Mouse (Mus musculus) neural tube, embryonic 14.5 days (tissue): ENCODE data around the gene Nedd9. TPM values are rescaled to one million over a fixed set of nuclear protein-coding genes. Genes with fewer than 3 reads are reported as not detected.

Experiments used
- ATAC-seq: fragments of 200-750 bp; cut with Nextera tagmentation; 2 replicates; pipeline ENCODE4 v1.8.0; 2017; ENCODE audit warnings: low read depth, mild to moderate bottlenecking, moderate TSS enrichment, moderate library complexity
- H3K27ac ChIP-seq: fragments of 300-500 bp; sonication (generic); 2 replicates; pipeline ENCODE4 v1.5.1; 2014; ENCODE audit warnings: low read depth, mild to moderate bottlenecking, control low read depth, low read length, moderate library complexity, mixed read lengths
- H3K27me3 ChIP-seq: fragments of 300-500 bp; sonication (generic); 2 replicates; pipeline ENCODE4 v1.6.1; 2014; ENCODE audit warnings: low read length; ENCODE audit not compliant: control insufficient read depth, insufficient read depth
- H3K36me3 ChIP-seq: fragments of 300-500 bp; sonication (generic); 2 replicates; pipeline ENCODE4 v1.6.1; 2014; ENCODE audit warnings: low read length, mixed read lengths; ENCODE audit not compliant: control insufficient read depth, insufficient read depth
- H3K4me1 ChIP-seq: fragments of 300-500 bp; sonication (generic); 2 replicates; pipeline ENCODE4 v1.6.1; 2014; ENCODE audit warnings: low read length; ENCODE audit not compliant: control insufficient read depth, insufficient read depth
- H3K4me2 ChIP-seq: fragments of 300-500 bp; sonication (generic); 2 replicates; pipeline ENCODE4 v1.6.1; 2014; ENCODE audit warnings: mild to moderate bottlenecking, low read depth, low read length, control low read depth
- H3K4me3 ChIP-seq: fragments of 300-500 bp; sonication (generic); 2 replicates; pipeline ENCODE4 v1.5.1; 2014; ENCODE audit warnings: low read depth, low read length, control low read depth, mixed read lengths
- H3K9ac ChIP-seq: fragments of 300-500 bp; sonication (generic); replicated peaks from 2 replicates; pipeline ENCODE4 v1.6.1; 2014; ENCODE audit warnings: low read depth, mild to moderate bottlenecking, control low read depth, low read length, mixed read lengths
- H3K9me3 ChIP-seq: fragments of 300-500 bp; sonication (generic); 2 replicates; pipeline ENCODE4 v1.6.1; 2016; ENCODE audit warnings: low read length; ENCODE audit not compliant: control insufficient read depth
- WGBS: fragments of 180-500 bp; shearing (Covaris S2); extraction: QIAGEN DNeasy Blood & Tissue Kit; methylation state at CpG from one replicate; pipeline ENCODE4 v1.1.7; 2014; 5-methylcytosine and 5-hydroxymethylcytosine counted together
- polyA plus RNA-seq: library from polyadenylated mRNA; unstranded; fragments of >200 nt; fragmentation: Nextera tagmentation; extraction: Ambion mirVana; gene quantifications from 2 replicates; pipeline ENCODE4 v1.2.1, GENCODE M21; 2014

Nedd9 gene
- polyA plus RNA-seq, 1 experiment from 2014 or later: 15.1 TPM

DNA sequence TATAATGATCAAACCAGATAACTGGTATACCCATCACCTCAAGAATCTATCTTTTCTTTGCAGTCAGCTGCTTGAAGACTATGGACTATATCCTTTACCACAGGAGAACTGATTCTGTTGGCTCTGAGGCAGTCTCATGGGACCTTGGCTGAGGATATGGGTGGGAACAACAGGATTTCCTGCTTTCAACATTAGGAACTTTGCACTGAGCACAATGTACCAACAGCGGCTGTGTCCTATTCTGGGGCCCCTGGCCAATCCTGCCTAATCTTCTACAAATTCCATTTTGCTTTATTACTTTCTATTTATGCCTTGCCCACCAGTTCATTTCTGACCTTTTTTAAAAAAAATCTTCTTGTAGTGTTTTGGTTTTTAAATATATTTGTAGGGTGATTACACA lies 21.0 kb downstream of the Nedd9 start:
- Histone ChIP-seq H3K4me3 (no peak overlapping the region), H3K9ac (no peak overlapping the region), H3K27ac (no peak overlapping the region), H3K4me1 (no peaks in the 10 kb centered on the region), H3K27me3 (no peaks in the 10 kb centered on the region), H3K4me2 (no peak overlapping the region), H3K36me3 (no peaks in the 10 kb centered on the region), H3K9me3 (no peaks in the 10 kb centered on the region)
- ATAC-seq: no peak
- 89% methylated on average over 1 of the region's 1 CpGs for WGBS

DNA sequence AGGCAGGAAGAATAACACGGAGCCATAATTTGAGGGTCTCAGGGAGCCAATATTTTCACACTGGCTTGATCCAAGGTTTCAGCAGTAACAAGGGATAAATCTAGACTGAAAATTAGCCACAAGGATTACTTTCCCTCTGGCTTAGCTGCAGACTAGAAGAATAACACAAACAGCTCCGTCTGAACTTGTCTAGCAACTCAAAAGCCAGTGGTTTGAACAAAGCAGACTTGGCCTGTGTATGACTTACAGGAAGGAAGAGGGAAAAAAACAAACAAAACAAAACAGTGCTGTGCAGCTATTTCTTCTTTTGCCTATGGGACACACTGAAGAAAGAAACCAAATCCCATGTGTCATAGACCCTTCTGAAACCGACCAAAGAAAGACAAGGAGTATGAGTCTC lies 25.7 kb downstream of the Nedd9 start:
- Histone ChIP-seq H3K36me3 (no peaks in the 10 kb centered on the region), H3K9ac (no peak overlapping the region), H3K4me2 (no peak overlapping the region), H3K9me3 (no peaks in the 10 kb centered on the region), H3K4me3 (no peak overlapping the region), H3K4me1 (no peaks in the 10 kb centered on the region), H3K27ac (no peak overlapping the region), H3K27me3 (no peaks in the 10 kb centered on the region)
- ATAC-seq: no peak
- 76% methylated on average over 3 of the region's 3 CpGs for WGBS

DNA sequence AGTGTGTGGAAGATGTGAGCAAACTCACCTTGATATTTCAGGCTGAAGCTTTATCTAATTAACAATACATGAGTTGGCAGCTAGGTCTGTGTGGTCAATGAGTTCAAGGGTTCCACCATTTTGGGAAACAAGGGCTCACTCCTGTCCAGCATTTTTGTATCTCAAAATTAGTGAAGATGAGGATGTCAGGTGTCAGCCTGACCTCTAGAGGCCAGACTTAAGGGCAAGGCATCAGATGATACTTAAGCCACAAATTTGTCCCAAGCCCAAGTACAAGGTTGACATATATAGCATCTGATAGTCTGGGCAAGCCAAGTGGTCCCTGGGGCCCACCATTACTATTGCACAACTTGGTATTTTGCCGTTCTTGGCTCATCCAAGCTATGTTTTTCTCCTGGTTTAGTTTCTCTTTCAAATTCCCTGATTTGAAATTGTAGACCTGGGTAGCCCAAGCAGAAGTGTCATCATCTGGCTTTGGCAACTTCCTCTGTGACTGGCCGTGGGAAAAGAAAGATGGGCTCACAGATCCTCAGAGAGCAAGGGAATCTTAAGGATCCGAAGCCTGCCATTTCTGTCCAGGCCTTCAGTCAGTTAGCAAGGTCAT lies 27.4 kb downstream of the Nedd9 start:
- Histone ChIP-seq H3K36me3 (no peaks in the 10 kb centered on the region), H3K27me3 (no peaks in the 10 kb centered on the region), H3K4me2 (no peak overlapping the region), H3K9me3 (no peaks in the 10 kb centered on the region), H3K4me3 (no peak overlapping the region), H3K4me1 (no peaks in the 10 kb centered on the region), H3K27ac (no peak overlapping the region), H3K9ac (no peak overlapping the region)
- no peak for ATAC-seq
- WGBS: 96% methylated on average over 3 of the region's 3 CpGs

DNA sequence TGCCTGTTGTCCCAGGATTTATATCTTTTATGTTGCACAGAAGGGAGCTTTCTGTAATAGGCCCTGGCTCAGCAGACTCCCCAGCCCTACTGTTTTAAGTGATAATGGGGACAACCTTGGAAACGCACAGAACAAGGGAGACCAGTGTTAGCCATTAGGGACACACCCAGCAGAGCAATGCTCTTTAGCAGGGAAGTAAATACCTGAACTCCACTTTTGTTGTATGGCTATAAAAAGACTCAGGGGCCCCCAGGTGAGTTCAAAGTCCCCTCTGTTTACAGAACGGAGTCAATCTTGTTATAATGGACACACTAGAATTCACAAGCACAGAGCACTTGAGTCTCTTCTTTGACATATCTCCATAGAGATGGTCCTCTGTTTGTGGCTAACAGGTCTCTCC lies 28.5 kb downstream of the Nedd9 start:
- no peak overlapping the region for H3K27ac ChIP-seq
- WGBS: 35% methylated on average over 2 of the region's 2 CpGs
- H3K4me2 ChIP-seq: no peak overlapping the region
- no peak for ATAC-seq
- no peak overlapping the region for H3K9ac ChIP-seq
- H3K9me3 ChIP-seq: no peaks in the 10 kb centered on the region
- H3K36me3 ChIP-seq: no peaks in the 10 kb centered on the region
- no peak overlapping the region for H3K4me3 ChIP-seq
- no peaks in the 10 kb centered on the region for H3K4me1 ChIP-seq
- H3K27me3 ChIP-seq: no peaks in the 10 kb centered on the region

DNA sequence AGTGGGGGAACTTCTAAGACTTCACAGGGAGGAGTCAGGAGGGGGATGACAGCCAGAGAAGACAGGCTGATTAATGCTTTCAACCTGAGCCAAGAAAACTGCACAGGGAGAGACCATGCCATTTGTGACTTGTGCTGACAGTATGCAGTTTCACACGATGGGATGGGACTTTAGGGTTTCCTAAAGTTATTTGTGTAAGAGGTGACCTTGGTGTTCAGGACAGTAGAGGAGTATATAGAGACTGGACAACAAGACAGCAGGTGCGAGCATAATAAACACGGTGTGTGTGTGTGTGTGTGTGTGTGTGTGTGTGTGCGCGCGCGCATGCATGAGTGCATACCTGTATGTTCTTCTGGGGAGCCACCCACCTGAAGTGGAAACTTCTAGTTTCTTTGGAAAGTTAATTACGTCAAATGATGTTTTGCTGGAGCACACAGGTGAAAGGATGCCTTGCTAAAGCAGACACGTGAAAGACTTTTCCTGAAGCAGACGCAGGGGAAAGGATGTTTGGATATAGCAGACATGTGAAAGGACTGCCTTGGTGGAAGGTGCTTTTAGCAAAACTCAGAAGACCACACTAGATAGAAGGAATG lies 29.3 kb downstream of the Nedd9 start:
- WGBS: 83% methylated on average over 10 of the region's 10 CpGs
- no peak overlapping the region for H3K27ac ChIP-seq
- H3K4me3 ChIP-seq: no peak overlapping the region
- H3K36me3 ChIP-seq: no peaks in the 10 kb centered on the region
- H3K9ac ChIP-seq: no peak overlapping the region
- no peak for ATAC-seq
- H3K4me1 ChIP-seq: no peaks in the 10 kb centered on the region
- no peaks in the 10 kb centered on the region for H3K9me3 ChIP-seq
- no peak overlapping the region for H3K4me2 ChIP-seq
- no peaks in the 10 kb centered on the region for H3K27me3 ChIP-seq

DNA sequence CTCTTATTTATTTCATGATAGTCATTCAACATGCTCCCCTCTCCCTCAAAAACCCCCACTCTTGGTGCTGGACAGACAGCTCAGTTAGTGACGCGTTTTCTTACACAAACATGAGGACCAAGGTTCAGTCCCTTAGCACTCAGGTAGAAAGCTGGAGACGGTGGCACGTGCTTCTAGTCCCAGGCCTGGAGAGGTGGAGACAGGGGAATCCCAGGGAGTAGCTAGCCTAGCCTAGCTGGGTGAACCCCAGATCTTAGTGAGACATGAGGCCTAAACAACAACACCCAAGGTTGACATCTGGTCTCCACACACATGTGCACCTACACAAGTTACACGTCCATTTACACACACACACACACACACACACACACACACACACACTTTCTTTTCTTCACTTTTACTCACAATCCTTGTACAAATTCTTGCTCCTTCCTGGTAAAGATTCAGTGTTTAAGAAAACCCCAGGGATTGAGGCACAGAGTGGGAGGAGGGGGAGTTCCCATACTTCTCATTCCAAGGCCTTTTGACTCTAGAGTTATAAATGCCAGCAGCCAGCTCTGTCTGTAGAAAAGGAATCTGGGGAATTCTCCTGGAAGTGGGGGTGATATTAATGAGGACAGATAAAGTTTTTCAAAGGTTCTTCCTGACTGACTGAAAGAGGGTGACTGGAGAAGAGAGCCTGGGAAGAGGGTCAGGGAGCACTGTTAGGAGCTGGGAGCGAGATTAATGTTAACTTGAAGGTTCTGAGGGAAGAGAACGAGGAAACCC lies 29.9 kb downstream of the Nedd9 start:
- H3K4me2 ChIP-seq: no peak overlapping the region
- H3K27ac ChIP-seq: no peak overlapping the region
- no peaks in the 10 kb centered on the region for H3K27me3 ChIP-seq
- no peak for ATAC-seq
- 69% methylated on average over 7 of the region's 7 CpGs for WGBS
- no peaks in the 10 kb centered on the region for H3K4me1 ChIP-seq
- H3K4me3 ChIP-seq: no peak overlapping the region
- H3K9ac ChIP-seq: no peak overlapping the region
- no peaks in the 10 kb centered on the region for H3K36me3 ChIP-seq
- no peaks in the 10 kb centered on the region for H3K9me3 ChIP-seq

DNA sequence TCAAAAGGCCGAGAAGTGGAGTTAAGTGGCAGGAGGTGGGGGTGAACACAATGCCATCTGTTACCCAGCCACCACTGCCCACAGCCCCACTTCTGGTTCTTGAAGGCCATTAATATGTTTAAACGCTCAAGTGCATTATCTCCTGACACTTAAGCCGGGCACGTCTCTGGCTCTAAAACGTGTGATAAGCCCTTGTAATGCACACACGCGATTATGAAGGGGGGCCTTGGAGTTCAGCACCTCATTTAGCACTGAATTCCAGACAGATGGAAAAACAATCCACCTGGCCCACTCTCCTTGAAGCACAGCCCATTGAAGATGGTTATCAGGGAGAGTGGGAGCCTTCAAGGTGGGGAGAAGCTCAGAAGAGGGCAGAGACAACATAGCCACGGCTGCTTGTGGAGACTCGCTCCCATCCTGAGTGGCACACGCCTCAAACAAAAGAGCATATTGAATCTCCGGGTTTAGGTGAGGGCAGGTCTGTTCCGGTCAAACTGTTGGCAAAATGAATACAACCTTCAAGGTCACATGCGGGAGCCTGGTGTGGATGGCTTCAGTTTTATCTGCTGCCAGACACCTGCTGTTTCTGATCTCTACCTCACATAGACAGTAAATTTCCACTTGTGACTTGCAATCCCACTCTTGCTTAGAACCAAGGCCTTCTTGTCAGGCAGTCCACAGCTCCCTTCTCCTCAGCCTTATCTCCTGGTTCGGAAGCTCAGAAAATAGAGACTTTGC lies 30.7 kb downstream of the Nedd9 start:
- no peaks in the 10 kb centered on the region for H3K9me3 ChIP-seq
- no peak overlapping the region for H3K27ac ChIP-seq
- no peaks in the 10 kb centered on the region for H3K27me3 ChIP-seq
- H3K9ac ChIP-seq: no peak overlapping the region
- no peaks in the 10 kb centered on the region for H3K4me1 ChIP-seq
- no peak overlapping the region for H3K4me3 ChIP-seq
- no peaks in the 10 kb centered on the region for H3K36me3 ChIP-seq
- no peak overlapping the region for H3K4me2 ChIP-seq
- ATAC-seq: no peak
- WGBS: 72% methylated on average over 14 of the region's 14 CpGs

DNA sequence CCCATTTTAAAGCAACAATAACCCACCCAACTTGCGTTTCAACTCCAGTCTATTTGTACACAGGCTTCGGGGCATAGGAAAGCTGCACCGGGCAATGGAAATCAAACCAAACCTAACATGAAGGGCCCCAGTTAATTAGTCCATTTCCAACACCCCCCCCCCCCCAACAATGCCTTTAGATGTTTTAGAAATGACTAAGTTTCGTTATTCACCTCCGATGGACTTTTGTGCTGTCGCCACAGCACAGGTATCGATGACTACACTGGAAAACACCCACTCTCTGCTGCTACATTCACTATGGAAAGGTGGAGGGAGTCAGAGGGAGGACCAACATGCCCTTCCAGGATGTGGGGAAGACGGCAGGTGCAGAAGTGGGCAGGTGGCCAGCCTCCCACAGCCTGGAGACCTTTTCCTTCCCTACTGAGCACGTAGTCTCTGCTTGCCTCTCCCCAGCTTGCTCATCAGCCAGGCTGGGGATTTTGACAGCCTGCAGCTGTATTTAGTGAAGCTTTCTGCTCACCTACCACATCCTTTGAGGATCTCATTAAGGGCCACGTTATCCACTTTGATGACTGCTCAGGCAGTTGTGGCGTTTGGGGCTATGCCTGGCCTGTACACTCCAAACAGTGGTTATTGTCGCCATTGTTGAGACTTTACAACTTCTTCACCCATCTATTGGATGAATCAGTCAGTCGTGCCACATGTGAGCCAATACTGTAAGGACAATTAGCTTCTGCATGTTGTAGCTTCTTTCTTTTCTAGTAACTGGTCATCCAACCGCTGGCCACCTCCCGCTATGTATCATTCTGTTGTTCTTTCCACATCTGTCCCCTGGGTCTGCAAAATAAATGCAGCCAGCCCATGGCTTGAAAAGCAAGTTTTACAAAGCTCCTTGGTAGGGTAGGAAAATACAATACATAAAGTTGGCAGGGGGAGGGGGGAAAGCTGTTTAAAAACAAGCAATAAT lies 33.7 kb downstream of the Nedd9 start:
- Histone ChIP-seq H3K4me3 (no peak overlapping the region), H3K9ac (no peak overlapping the region), H3K27ac (no peak overlapping the region), H3K9me3 (no peaks in the 10 kb centered on the region), H3K4me1 (no peaks in the 10 kb centered on the region), H3K27me3 (no peaks in the 10 kb centered on the region), H3K4me2 (no peak overlapping the region), H3K36me3 (no peaks in the 10 kb centered on the region)
- 81% methylated on average over 15 of the region's 15 CpGs for WGBS
- no peak for ATAC-seq
